Mouse (Mus musculus): ENCODE results near the gene Cd4.

Cd4 gene

GRCm38 (mm10) chr6:124887986-124888385 lies at the start of gene Cd4:
TSS of gene Cd4 (minus strand) at chr6:124888221.
- peak; percentile 69 for DNase-seq (ENCODE audit: low read depth)

- no peak for DNase-seq (ENCODE audit: low read depth)
These were observed 49.5 kb upstream of the Cd4 start for GRCm38 (mm10) chr6:124937493-124937892.

- no peak for DNase-seq (ENCODE audit: low read depth)
These were observed 48.7 kb upstream of the Cd4 start for GRCm38 (mm10) chr6:124936681-124937080.

- no peak for DNase-seq (ENCODE audit: low read depth)
These were observed 46.6 kb upstream of the Cd4 start for GRCm38 (mm10) chr6:124934670-124935069.

- DNase-seq (ENCODE audit: low read depth) = peak; percentile 29
These were observed 45.1 kb upstream of the Cd4 start for GRCm38 (mm10) chr6:124933127-124933526.

- no peak for DNase-seq (ENCODE audit: low read depth)
These were observed 44.3 kb upstream of the Cd4 start for GRCm38 (mm10) chr6:124932314-124932695.

- peak; percentile 62 for DNase-seq (ENCODE audit: low read depth)
These were observed 43.7 kb upstream of the Cd4 start for GRCm38 (mm10) chr6:124931525-124932313.

- DNase-seq (ENCODE audit: low read depth) = peak; percentile 99
These were observed 42.9 kb upstream of the Cd4 start, which contains the start of gene Mlf2 for GRCm38 (mm10) chr6:124930754-124931524. TSS of gene Mlf2 (plus strand) at chr6:124931386.

GRCm38 (mm10) chr6:124930231-124930630 lies 42.2 kb upstream of the Cd4 start:
- no peak for DNase-seq (ENCODE audit: low read depth)

GRCm38 (mm10) chr6:124925941-124926340 lies 37.9 kb upstream of the Cd4 start:
- no peak for DNase-seq (ENCODE audit: low read depth)

- no peak for DNase-seq (ENCODE audit: low read depth)
These were observed 37.3 kb upstream of the Cd4 start for GRCm38 (mm10) chr6:124925173-124925793.

GRCm38 (mm10) chr6:124921539-124921938 lies 33.5 kb upstream of the Cd4 start:
- no peak for DNase-seq (ENCODE audit: low read depth)

- no peak for DNase-seq (ENCODE audit: low read depth)
These were observed 32.5 kb upstream of the Cd4 start for GRCm38 (mm10) chr6:124920318-124921085.

- DNase-seq (ENCODE audit: low read depth) = peak; percentile 56
These were observed 31.8 kb upstream of the Cd4 start, which contains the start of gene Ptms for GRCm38 (mm10) chr6:124919695-124920317. TSS of gene Ptms (minus strand) at chr6:124920103.

- DNase-seq (ENCODE audit: low read depth) = no peak
These were observed 31.0 kb upstream of the Cd4 start for GRCm38 (mm10) chr6:124918890-124919627.

GRCm38 (mm10) chr6:124918331-124918690 lies 30.3 kb upstream of the Cd4 start:
- DNase-seq (ENCODE audit: low read depth) = no peak

GRCm38 (mm10) chr6:124917518-124918330 lies 29.7 kb upstream of the Cd4 start:
- peak; percentile 60 for DNase-seq (ENCODE audit: low read depth)

GRCm38 (mm10) chr6:124916695-124917517 lies 28.9 kb upstream of the Cd4 start:
- peak; percentile 89 for DNase-seq (ENCODE audit: low read depth)

Data from naive thymus-derived CD4-positive, alpha-beta T cell, adult 2 months (primary cell).